Comparison of ENCODE assay signal across 21 mouse cellular contexts in genomic region chrX:127747062-127747461, GRCm38 (mm10). TPM values are rescaled to one million over a fixed set of nuclear protein-coding genes. Genes with fewer than 3 reads are reported as not detected.
"Had no signal": no experiment of that assay in that cellular context is flagged by ENCODE, and none has a peak within 500 bp of the region (broad histone marks: within the 10 kb centered on the region; RNA-seq: fewer than 3 reads in every experiment).

No protein-coding gene starts in this region.

- H3K9me3 ChIP-seq: limb, embryonic 13.5 days had no signal

- H3K36me3 ChIP-seq: limb, embryonic 13.5 days; midbrain, embryonic 13.5 days had no signal

- H3K9ac ChIP-seq: limb, embryonic 13.5 days; liver, embryonic 14.5 days; midbrain, embryonic 13.5 days had no signal

- DNase-seq: kidney, adult 8-10 months; kidney, postnatal 25 days; lung, adult 18-20 months; lung, postnatal 36 days; thymus, adult 18-20 months; thymus, postnatal 14 days had no signal

- H3K4me3 ChIP-seq: limb, embryonic 13.5 days; midbrain, embryonic 13.5 days had no signal

- H3K27ac ChIP-seq: limb, embryonic 13.5 days; liver, embryonic 14.5 days; midbrain, embryonic 13.5 days; stomach, postnatal 0 days had no signal

- H3K4me2 ChIP-seq: limb, embryonic 13.5 days; midbrain, embryonic 13.5 days had no signal

- H3K4me1 ChIP-seq: limb, embryonic 13.5 days; midbrain, embryonic 13.5 days had no signal

- H3K27me3 ChIP-seq: limb, embryonic 13.5 days; midbrain, embryonic 13.5 days had no signal

- ATAC-seq: inflammation-experienced regulatory T-cells, adult 6 months; intestine, postnatal 0 days; midbrain, embryonic 13.5 days had no signal

RNA-seq across cellular contexts. Expression of gene Cldn34c4, which starts 10.7 kb away (rescaled TPM):
- total RNA-seq: layer of hippocampus, adult 18-20 months; layer of hippocampus, postnatal 10 days; left cerebral cortex, postnatal 14 days; liver, adult 2 months; megakaryocyte progenitor cell, adult 5-6 weeks; midbrain, postnatal 0 days had no signal
- polyA plus RNA-seq: inflammation-experienced regulatory T-cells, adult 6 months; intestine, postnatal 0 days; kidney, embryonic 16.5 days; limb, embryonic 13.5 days; liver, adult 2 months; liver, embryonic 14.5 days; lung, embryonic 16.5 days; midbrain, embryonic 13.5 days; midbrain, postnatal 0 days; neural tube, embryonic 14.5 days; stomach, postnatal 0 days had no signal
